Mouse (Mus musculus): Measurements from ENCODE around the gene 1700001O22Rik. TPM values are rescaled to one million over a fixed set of nuclear protein-coding genes. Genes with fewer than 3 reads are reported as not detected.

The 1700001O22Rik gene
- under 1 TPM; 0.49 to 0.74 TPM for total RNA-seq (2021)
- long read RNA-seq, experiment 1 = 0 reads
- long read RNA-seq, experiment 2 = 0 reads

DNA sequence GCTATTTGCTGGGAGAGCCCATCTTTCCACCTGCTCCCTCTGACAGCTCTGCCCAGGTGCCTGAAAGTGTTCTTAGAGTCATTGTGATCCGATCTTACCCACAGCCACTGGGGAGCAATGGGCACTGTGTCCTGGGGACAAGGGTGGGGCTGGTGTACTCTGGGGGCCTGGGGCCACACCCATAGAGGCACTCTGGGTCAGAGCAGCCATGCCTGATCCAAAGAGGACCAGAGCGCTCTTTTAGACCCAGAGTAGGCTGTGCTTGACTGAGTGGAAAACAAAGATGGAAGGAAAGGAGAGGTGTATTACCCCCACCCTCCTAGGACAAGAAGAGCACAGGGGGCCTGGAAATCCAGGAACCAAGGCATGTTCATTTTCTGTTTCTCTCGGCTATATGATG is at the start of gene 1700001O22Rik:
1700001O22Rik (minus strand) TSS at position 58 of the 400 bp plus-strand sequence.
- no peak for DNase-seq

DNA sequence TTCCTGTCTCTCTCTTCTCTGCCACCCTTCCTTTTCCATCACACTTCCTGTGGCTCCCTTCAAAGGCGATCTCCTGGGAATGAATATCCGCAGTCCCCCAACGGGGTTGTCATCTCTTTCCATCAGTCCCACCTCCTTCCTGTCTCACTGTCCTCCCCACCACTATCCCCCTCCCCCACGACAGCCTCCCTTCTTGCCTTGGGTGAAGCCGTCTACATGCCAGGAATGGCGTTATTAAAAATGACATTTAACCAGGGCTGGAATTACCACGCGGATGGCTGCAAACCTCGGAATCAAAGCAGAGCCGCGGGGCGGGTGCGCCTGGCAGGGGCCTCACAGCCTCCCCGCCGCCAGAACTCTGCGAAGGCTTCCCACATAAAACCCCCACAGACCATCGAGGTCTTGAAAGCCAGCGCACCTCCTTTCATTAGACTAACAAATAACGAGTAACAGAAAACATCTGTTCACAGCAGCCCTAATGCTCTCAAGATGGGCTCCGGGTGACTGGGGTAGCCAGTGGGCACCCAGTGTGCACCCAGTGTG is 49.4 kb upstream of the 1700001O22Rik start:
- no peak for DNase-seq

DNA sequence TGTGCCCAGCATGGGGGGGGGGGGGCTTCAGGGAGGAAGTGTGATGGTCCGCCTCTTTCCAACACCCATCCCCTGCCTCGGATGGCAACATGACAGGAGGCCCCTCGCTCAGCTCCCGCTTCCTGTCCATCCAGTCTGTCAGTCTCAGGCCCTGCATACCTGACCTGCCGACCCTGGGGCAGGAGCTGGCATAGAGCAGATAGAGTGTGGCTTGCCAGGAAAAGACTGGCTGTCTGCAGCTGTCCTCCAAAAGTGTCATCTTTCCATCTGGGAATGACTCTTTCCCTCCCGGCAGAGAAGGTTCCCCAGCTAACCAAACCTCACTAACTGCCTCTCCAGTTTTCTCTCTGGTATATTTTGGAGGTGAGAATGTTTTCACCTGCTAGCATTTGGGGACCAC is 47.1 kb upstream of the 1700001O22Rik start:
- no peak for DNase-seq

DNA sequence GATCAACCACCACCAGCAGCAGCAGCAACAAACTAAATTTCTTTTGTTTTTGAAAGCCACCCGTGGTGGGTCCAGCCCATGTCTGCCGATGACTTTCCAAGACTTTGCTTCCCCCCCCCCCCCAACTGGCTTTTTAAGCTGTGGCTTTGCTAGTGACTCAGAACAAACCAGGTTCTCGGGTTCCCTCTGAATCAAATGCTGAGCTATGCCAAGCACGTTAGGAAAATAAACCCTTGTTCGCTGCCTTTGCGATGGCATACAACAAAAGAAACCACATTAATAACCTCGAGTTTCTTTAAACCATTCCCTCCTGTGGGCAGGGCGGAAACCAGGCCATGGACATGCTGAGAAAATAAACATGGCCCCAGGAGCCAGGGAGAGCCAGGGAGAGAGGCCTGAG is 44.7 kb upstream of the 1700001O22Rik start:
- DNase-seq = no peak

DNA sequence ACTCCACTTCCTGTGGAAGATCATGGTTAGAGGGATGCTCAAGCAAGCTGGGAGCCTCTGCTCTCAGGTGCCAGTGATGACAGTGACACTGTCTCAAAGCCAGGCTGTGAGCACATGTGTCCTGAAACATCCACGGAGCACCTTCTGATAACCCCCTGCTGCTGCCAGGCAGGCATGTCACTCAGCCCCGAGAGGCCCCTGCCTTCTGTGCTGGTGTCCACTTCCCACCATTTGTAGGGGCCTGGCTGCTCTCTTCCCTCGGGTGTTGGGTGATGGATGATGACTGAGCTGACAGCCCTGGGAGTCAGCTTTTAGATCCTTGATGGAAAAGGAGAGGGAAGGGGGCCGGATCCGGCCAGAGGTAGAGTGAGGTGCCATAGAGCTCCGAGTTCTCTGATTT is 43.3 kb upstream of the 1700001O22Rik start:
- no peak for DNase-seq

DNA sequence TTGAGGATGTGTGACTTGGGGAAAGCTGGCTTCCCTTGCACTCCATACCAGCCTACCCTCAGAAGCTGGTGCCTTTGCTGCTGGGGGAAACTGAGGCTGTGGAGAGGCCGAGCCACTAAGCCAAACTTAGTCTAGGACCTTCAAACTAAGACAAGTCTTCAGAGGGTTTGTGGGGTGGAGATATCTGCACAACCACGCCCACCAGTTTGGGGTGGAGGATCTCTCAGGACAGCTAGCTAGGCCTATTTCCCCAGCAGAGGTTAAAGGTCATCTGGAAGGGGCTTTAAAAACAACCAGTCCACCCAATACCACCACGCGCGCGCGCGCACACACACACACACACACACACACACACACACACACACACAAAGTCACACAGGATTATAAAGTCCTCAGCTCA is 42.8 kb upstream of the 1700001O22Rik start:
- no peak for DNase-seq

DNA sequence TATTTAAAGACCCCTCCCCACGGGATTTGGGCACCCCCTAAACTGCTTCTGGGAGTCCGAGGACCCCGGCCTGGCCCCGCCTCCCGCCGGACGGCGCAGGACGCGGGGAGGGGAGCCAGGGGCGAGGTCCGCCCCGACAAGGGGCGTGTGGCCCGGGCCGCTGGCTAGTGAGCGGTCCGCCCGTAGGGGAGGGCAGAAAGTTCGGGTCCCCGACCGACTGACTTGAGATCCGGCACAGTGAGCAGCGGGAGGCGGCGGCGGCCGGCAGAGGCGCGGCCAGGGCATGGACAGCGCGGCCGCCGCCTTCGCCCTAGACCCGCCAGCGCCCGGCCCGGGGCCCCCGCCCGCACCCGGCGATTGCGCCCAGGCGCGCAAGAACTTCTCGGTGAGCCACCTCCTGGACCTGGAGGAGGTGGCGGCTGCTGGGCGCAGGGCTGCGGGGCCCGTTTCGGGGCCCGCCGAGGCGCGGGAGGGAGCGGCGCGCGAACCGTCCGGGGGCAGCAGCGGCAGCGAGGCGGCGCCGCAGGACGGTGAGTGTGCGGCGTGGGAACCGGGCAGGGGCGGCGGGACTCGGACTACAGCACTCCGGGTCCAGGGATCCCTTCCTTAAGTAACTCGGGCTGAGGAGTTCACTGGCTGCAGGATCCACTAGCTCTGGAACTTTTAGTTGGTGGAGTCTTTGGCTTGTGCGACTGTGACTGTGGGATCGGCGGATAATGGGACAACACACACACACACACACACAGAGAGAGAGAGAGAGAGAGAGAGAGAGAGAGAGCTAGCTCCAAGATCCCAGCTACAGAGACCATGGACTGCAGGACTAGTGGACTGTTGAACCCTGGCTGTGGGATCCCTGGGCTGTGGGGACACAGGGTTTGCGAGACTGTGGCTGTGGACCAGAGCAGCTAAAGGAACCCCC is 42.0 kb upstream of the 1700001O22Rik start:
- no peak for DNase-seq

DNA sequence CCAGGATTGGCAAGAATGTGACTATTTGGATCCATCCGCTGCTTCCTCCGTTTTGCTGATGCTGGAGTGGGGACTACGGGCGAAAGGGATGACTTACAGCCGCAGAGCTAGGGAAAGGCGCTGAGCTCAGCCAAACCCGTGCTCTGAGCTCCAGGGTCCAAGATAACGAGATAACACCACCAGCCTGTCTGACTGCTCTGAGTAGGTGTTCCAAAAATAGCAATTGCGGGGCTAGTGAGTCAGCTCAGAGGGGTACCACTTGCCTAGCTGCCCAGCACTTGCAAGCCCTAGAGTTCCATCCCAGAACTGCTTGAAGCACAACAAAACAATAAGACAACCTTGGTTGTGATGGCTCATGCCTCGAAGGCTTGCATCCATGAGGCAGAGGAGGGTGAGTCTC is 39.2 kb upstream of the 1700001O22Rik start:
- DNase-seq = no peak

DNA sequence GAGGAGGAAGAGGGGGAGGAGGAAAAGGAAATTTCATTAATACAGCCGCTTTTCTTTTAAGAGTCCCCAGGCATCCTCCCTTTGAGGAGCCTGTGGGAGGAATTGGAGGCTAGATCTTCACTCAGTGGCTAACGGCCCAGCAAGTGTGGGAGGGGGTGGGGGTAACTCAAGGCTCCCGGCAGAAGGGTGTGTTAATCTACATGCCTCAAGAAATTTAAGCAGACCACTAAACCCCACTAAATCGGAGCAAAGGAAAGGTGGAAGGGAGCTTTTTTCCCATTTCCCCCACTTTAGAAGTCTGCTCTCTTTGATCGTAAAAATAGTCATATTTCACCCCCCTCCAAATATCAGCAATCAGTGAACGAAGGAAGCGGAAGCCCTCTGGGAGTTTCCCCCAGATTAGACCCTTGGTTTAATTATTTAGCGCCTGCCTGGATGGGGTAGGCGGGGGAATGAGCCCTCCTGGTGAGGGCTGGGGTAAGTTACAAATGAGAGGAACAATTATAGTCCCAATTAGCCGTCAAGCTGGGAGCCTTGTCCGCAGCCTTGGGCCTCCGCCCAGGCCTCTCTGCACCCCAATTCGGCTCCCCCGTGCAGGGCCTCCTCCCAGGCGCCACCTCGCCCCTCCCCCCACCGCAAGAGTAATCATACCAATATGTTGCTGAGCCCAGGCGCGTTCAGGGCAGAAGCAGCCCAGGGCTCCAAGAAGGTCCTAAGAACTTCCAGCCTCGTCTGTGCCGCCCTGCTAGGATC is 33.0 kb upstream of the 1700001O22Rik start:
- no peak for DNase-seq

DNA sequence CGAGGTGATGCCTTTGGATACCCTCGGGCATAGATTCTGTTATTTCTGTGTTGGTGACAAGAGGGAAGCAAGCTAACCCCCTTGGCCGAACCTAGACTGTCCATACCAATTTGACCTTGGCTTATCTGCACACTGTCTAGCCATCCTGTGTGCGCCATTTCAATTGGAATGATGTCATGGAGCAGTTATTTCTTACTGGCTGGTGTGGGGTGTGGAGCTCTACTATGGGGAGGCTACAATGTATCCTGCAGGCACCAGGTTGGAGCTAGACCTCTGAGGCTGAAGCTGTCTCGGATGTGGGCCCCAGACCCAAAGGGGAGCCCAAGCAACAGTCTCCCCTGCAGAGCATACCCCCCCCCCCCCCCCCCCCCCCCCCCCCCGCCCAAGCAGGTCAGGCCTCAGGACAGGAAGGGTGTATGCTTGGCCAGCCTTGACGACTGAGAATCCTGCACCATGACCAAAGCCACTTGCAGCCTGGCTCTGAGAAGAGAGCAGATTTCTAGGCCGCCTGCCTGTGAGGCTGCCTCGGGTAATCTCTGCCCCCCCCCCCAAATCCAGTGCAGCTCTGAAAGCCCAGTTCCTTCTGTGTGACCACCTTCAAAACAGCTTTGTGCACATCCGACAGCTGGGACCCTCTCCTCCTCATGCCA is 31.0 kb upstream of the 1700001O22Rik start, which contains the start of gene Prrx2:
Prrx2 (plus strand) TSS at position 600 of the 650 bp plus-strand sequence.
- peak in 1 of 2 experiments; percentile 31 for DNase-seq

DNA sequence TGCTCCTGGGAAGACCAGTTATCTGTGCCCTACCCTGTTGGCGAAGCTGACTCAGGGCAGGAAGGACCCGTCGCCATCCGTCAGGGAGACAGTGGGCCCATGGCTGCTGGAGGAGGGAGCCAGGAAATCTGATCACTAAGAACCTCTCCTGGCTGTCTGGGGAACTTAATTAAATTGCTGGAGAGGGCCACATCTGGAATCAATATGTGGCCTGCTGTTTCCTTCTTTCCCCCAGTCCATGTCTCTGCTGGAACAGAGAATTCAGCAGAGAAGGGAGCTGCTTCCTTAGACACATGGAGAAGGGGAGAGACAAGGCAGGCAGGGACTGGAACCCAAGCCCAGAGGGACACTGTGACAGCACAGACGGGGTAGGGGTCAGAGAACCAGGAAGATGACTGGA is 30.2 kb upstream of the 1700001O22Rik start:
- DNase-seq = no peak

DNA sequence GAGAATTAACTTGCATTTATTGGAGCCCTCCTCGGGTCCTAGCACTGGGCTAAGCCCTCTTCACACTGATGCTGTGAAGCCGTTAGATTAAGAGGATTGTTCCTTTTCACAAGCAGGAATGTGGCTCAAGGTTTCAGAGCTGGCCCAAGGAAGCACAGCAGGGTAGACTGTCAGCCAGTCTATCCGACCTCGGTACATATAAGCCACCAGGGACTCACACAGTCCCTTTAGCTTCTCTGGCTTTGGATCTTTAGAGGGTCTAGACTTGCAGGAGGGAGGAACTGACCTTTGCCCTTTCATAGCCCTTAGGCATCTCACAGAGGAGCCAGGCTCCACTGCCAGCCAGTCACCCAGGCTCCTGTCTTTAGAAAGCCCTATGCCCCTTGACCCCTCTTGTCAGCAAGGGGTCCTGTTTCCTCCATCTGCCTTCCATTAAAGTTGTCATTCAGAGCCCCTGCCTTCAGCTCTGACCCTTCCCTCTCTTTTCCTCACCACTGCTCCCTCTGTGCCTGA is 26.9 kb upstream of the 1700001O22Rik start, which contains the start of gene Asb6:
Asb6 (minus strand) TSS at position 51 of the 513 bp plus-strand sequence.
- no peak for DNase-seq

DNA sequence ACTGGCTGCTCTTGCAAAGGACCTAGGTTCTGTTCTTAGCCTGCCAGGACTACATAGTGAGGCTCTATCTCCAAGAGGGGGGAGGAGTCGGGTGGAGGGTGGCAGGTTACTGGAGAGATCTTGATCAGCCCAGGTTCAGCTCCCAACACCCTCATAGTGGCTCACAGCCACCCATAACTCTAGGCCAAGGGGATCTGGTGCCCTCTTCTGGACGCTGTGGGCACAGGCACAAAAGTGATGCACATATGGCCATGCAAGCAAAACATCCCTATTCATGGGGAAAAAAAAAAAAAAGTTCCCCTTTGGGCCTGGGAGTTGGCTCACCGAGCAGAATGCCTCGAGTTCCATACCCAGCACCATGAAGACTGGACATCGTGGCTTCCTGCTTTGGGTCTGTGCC is 25.9 kb upstream of the 1700001O22Rik start:
- no peak for DNase-seq

DNA sequence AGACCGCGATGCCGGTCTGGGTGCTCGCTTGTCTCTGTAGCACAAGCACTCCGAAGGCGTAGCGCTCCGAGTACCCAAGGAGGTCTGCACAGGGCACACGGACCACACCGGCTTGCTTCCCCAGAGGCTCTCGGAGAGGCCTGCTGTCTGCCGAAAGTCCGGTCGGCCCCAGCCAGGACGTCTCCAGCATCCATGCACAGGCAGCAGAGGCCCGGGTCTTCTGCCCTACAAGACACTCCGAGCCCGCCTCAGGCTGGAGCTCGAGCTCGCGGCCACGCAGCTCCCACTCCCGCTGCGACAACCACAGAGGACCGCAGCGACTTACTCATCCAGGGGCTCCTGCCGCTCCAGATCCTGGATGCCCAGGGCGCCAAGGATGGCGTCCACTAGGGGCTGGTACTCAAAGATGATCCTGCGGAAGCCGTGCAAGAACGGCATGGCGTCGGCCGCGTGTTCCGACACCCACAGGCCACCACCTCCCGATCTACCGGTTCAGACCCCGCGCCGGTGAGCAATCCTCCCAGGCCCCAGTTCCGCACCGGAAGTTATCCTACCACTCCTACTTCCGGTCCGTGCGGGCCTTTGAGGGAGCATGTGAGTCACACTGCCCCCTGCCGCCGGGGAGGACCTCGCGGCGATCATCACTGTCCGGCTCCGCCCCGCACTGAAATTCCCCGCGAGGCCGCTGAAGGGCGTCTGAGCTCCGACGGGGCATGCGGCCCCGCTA is 24.5 kb upstream of the 1700001O22Rik start:
- peak; percentile 93 to 99 for DNase-seq

DNA sequence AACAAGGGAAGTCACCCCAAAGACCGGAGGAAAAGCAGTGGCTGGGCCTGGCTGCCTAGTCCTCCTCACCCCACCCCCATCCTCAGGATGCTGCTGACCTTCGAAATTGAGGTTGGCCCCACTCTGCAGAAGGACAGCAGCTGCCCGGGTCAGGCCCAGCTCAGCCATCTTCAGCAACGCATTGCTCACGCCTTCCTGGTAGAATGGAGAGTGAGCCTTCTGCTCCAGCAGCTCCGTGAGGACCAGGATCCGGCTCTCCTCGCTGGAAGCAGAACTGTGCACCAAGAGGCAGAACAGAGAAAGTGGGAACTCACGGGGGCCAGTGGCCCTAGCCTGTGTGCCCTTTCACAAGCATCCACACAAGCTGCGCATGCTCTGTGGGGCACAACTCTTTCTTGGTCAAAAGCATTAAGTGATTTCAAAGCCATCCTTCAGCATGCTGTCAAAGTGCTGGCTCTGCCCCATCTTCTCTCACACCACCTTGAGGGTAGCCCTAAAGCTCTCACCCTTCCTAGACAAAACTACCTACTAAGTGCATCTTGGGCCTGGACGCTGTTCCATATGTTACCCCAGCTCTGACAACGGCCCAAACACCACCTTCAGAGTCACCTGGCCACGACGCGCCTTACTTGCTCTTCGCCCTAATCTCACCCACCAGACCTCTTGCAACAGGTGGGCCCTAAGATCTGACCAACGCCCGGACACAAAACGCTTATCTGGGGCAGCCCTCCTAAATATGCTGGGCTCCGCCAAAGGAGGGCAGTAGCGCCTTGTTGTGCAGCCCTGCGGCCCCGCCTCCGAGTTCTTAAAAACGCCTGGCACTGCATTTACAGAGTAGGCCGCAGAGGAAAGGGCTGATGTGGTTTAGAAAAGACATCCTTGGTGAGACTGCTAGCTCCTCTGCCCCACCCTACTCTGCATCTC is 23.6 kb upstream of the 1700001O22Rik start:
- DNase-seq = peak in 1 of 2 experiments; percentile 31

DNA sequence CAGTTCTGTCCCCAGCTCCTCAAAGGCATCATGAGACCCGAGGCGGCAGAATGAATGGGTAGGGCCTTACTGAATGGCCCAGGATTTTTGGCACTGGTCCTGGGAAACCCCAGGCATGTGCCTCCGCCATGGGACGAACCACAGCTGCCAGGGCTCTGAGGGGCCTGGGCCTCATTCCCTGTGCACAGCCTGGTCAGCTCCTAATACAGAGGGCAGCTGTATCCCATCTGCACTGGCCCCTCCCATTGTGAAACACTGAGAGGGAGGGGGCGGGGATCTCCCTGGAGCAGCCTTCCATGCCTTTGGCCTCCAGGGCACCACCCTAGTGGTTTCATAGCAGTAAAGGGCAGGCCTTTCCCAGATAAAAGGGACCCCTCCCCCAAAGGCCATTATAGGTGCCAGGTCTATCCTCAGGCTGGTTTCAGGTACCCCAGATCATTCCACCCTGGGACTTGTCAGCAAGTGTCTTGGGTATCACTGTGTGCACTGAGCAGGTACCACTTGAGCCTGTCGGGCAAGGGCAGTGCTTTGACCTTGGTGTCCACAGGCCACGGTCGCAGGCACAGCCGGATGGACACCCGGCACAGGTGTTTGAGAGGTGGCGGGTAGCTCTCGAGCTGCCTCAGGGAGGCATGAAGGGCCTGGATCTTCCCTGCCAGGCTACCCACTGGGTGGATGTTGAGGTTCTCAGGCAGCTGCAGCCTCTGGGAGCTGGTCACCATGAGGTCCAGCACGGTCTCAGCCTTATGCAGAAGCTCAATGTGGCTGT is 20.1 kb upstream of the 1700001O22Rik start:
- peak; percentile 36 to 60 for DNase-seq

DNA sequence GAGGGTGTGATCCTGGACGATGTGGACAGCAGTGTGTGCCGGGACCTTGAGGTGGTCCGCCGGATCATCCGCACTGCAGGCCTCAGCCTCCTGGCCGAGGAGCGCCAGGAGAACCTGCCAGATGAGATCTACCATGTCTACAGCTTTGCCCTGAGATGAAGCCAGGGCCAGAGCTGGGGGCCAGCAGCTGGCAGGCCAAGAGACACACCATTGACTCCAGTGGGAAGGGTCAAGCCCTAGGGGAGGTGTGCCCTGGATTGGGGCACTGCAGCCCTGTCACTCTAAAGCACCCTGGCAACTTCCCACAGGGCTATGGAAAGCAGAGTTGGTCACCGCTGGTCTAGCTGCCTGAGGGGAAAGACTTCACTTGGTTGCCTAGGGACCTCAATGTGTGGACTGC is 19.0 kb upstream of the 1700001O22Rik start:
- DNase-seq = no peak

DNA sequence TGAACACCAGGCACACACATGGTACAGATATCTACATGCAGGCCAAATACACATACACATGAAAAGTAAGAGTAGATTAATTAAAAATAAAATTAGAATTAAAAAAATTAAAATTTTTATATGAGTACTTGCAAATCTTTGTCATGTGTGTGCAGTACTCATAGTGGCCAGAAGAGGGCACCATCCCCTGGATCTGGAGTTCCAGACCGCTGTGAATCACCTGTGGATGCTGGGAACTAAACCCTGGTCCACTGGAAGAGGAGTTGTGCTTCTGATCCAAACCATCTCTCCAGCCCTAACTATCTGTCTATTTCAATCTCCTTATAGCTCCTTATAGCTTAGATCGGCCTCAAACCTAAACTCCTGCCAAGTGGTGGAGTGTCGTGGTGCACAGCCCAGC is 17.6 kb upstream of the 1700001O22Rik start:
- DNase-seq = no peak

DNA sequence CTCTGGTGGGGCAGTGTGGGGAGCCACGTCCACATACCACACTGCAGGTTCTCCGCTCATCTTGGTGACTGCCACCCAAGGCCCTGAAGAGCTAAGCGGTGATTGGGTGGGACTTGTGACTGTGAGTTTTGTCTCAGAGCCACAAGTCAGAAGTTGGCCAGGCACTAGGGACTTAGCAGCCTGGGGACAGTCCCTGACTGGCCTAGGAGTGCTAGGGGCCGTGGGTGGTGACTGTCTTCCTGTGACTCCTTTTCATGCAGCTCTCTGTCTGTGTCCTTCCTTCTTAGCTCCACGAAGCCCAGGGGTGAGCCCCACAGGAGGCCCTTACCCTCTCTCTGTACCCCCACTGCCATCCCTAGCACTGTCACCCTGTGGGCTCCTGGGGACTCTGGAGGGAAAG is 16.4 kb upstream of the 1700001O22Rik start:
- no peak for DNase-seq
